In the genomic region with DNA sequence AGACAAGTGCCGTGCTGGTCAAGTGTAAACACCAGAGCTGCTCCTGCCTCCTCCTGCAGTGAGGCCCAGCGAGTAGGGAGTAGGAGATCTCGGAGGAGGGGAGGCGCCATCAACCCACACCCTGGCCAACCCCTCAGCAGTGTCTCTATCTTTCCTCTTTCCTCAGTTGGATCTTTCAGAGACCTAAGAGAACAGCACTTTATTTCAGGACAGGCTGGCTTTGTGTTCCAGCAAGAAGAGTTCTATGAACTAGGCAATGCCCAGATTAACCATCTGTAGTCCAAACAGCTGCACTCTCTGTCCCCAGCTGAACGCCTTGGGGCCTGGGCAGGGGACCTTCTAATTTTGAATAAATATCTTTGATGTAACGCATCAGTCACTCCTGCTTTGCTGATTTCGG, we compare ENCODE assay signal across 9 mouse cellular contexts.
DNase-seq lines count a peak whose midpoint lies in the region; ATAC-seq and TF ChIP-seq lines count a peak whose summit lies in the region.
"Had no signal": no experiment of that assay in that cellular context is flagged by ENCODE, and none has a peak within 500 bp of the region (broad histone marks: within the 10 kb centered on the region; RNA-seq: fewer than 3 reads in every experiment).

No protein-coding gene starts in this region.

- no peak; the same call in 1 of the 2 replicates for ATAC-seq in heart, embryonic 12.5 days (ENCODE audit: insufficient number of reproducible peaks, low FRiP score)
- no peak for ATAC-seq in liver, postnatal 0 days
- ATAC-seq in erythroid progenitor cell, adult 5-6 weeks (replicated peaks; ENCODE audit: low FRiP score, poor library complexity, severe bottlenecking) = no peak

- no peaks in the 10 kb centered on the region for H3K27me3 ChIP-seq in heart, embryonic 12.5 days (replicated peaks)
- no peaks in the 10 kb centered on the region for H3K27me3 ChIP-seq in hindbrain, embryonic 10.5 days (ENCODE audit: insufficient read depth, poor library complexity, severe bottlenecking)
- H3K27me3 ChIP-seq in liver, postnatal 0 days (ENCODE audit: insufficient read depth, low read length) = no peaks in the 10 kb centered on the region

- H3K9me3 ChIP-seq in heart, embryonic 12.5 days (replicated peaks) = no peaks in the 10 kb centered on the region
- no peaks in the 10 kb centered on the region for H3K9me3 ChIP-seq in hindbrain, embryonic 10.5 days
- H3K9me3 ChIP-seq in liver, postnatal 0 days (ENCODE audit: low read length) = no peaks in the 10 kb centered on the region

- WGBS in heart, embryonic 12.5 days = 28% methylated on average over 7 of the region's 7 CpGs
- WGBS in hindbrain, embryonic 10.5 days = 10% methylated on average over 7 of the region's 7 CpGs
- WGBS in liver, postnatal 0 days (ENCODE audit: insufficient replicate concordance) = 51% methylated on average over 7 of the region's 7 CpGs

- TF ChIP-seq EP300 in liver, postnatal 0 days (IDR thresholded peaks at IDR 0.05; ENCODE audit: low read depth) = no peak

- TF ChIP-seq POLR2A in brain, embryonic 14.5 days (IDR thresholded peaks at IDR 0.05; ENCODE audit: borderline replicate concordance, extremely low read depth, insufficient read depth, insufficient read length, poor library complexity, severe bottlenecking) = no peak

- peak overlapping the region; percentile 37 for H3K9ac ChIP-seq in heart, embryonic 12.5 days
- H3K9ac ChIP-seq in liver, postnatal 0 days (replicated peaks) = no peak overlapping the region

- peak overlapping the region; percentile 91 for H3K27ac ChIP-seq in heart, embryonic 12.5 days (ENCODE audit: poor library complexity, severe bottlenecking)
- H3K27ac ChIP-seq in hindbrain, embryonic 10.5 days = peak overlapping the region; percentile 94
- peak overlapping the region; percentile 69 for H3K27ac ChIP-seq in liver, postnatal 0 days (ENCODE audit: low read depth)

- H3K4me3 ChIP-seq in heart, embryonic 12.5 days = no peak overlapping the region
- H3K4me3 ChIP-seq in hindbrain, embryonic 10.5 days = peak overlapping the region; percentile 31
- H3K4me3 ChIP-seq in liver, postnatal 0 days (ENCODE audit: low read depth, low read length) = no peak overlapping the region

- peaks cover 100% of the 10 kb centered on the region for H3K4me1 ChIP-seq in heart, embryonic 12.5 days (replicated peaks)
- peaks cover 98% of the 10 kb centered on the region for H3K4me1 ChIP-seq in hindbrain, embryonic 10.5 days (replicated peaks)
- peaks cover 63% of the 10 kb centered on the region for H3K4me1 ChIP-seq in liver, postnatal 0 days (ENCODE audit: insufficient read depth)

- no peak for TF ChIP-seq CTCF in brain, embryonic 14.5 days (IDR thresholded peaks at IDR 0.05; ENCODE audit: borderline replicate concordance, extremely low read depth, insufficient read depth, insufficient read length)
- no peak for TF ChIP-seq CTCF in liver, postnatal 0 days (IDR thresholded peaks at IDR 0.05; ENCODE audit: low read depth)

- H3K36me3 ChIP-seq in heart, embryonic 12.5 days = peaks cover 37% of the 10 kb centered on the region
- H3K36me3 ChIP-seq in hindbrain, embryonic 10.5 days = peaks cover 45% of the 10 kb centered on the region
- H3K36me3 ChIP-seq in liver, postnatal 0 days (replicated peaks; ENCODE audit: insufficient read depth, low read length) = 0 out of 2 replicates have a peak, but pooled peaks cover 5% of the 10 kb centered on the region

- peak overlapping the region; percentile 47 for H3K4me2 ChIP-seq in heart, embryonic 12.5 days
- H3K4me2 ChIP-seq in liver, postnatal 0 days (ENCODE audit: low read depth, low read length) = no peak overlapping the region

- no peak for DNase-seq in heart, postnatal 4 days
- DNase-seq in brain, embryonic 14.5 days (ENCODE audit: low read depth) = peak; percentile 76
- DNase-seq in hindbrain, embryonic 10.5 days (ENCODE audit: low spot score) = no peak
- no peak for DNase-seq in liver, postnatal 0 days
- no peak for DNase-seq in c-Kit-positive CD71-positive TER-119-positive erythroid progenitor cells, embryonic 14.5 days (ENCODE audit: low spot score)
- DNase-seq in spleen, postnatal 14 days (ENCODE audit: low spot score in 2 of 2) = no peak
- DNase-seq: thymus, postnatal 25 days had no signal
